In the genomic region with DNA sequence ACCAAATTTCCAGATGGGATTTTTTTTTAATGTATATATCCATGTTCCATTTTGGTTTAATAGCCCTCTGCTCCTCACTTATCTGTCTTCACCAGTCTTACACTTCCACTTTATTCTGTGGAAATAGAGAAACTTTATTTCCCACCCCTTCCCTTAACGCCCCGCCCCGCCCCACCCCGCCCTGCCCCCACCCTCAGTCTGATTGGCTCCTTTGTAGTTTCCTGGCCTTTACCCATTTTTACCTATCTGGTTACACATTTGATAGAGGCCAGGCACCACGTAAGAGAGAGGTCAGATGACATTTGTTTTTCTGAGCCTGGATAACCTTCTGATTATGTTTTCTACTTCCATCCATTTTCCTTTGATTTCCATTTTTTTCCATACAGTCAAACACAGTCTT, we compare ENCODE assay signal across 21 mouse cellular contexts. TPM values are rescaled to one million over a fixed set of nuclear protein-coding genes. Genes with fewer than 3 reads are reported as not detected.
A peak's percentile ranks its signal among the peaks of the same experiment; 100 is the strongest.
DNase-seq lines count a peak whose midpoint lies in the region; ATAC-seq and TF ChIP-seq lines count a peak whose summit lies in the region.
"Had no signal": no experiment of that assay in that cellular context is flagged by ENCODE, and none has a peak within 500 bp of the region (broad histone marks: within the 10 kb centered on the region; RNA-seq: fewer than 3 reads in every experiment).

No protein-coding gene starts in this region.

- DNase-seq in CH12.LX (ENCODE audit: extremely low read depth): no peak
- DNase-seq in c-Kit-positive CD71-positive TER-119-positive erythroid progenitor cells, embryonic 14.5 days (ENCODE audit: low spot score): peak; percentile 23
- no peak for DNase-seq in kidney, postnatal 4 days
- DNase-seq in forebrain, embryonic 11.5 days (ENCODE audit: low spot score): no peak
- DNase-seq in lung, postnatal 14 days: no peak
- DNase-seq in kidney, adult 11 months: no peak
- DNase-seq: cerebellum, adult 11-12 months; cerebellum, adult 9-10 months; cerebellum, postnatal 25 days; gastrocnemius, postnatal 25 days had no signal

- H3K9me3 ChIP-seq in CH12.LX (replicated peaks; ENCODE audit: low read length): no peaks in the 10 kb centered on the region
- no peaks in the 10 kb centered on the region for H3K9me3 ChIP-seq in liver, embryonic 12.5 days (replicated peaks)
- no peaks in the 10 kb centered on the region for H3K9me3 ChIP-seq in liver, embryonic 16.5 days (replicated peaks; ENCODE audit: control insufficient read depth, low read length)
- H3K9me3 ChIP-seq in forebrain, embryonic 11.5 days (ENCODE audit: control insufficient read depth, low read length): no peaks in the 10 kb centered on the region
- H3K9me3 ChIP-seq: embryonic facial prominence, embryonic 10.5 days; heart, embryonic 12.5 days; hindbrain, embryonic 10.5 days had no signal

- 43% methylated on average over 5 of the region's 5 CpGs for WGBS in liver, embryonic 12.5 days (ENCODE audit: insufficient replicate concordance)
- 41% methylated on average over 5 of the region's 5 CpGs for WGBS in liver, embryonic 16.5 days (ENCODE audit: insufficient replicate concordance)
- 90% methylated on average over 5 of the region's 5 CpGs for WGBS in forebrain, embryonic 11.5 days

- no peak overlapping the region for H3K27ac ChIP-seq in CH12.LX (ENCODE audit: insufficient read depth, low read depth)
- H3K27ac ChIP-seq in liver, embryonic 12.5 days: no peak overlapping the region; the same call in 1 of the 2 replicates
- no peak overlapping the region for H3K27ac ChIP-seq in liver, embryonic 16.5 days (ENCODE audit: low read length)
- H3K27ac ChIP-seq in forebrain, embryonic 11.5 days (ENCODE audit: low read depth, low read length): no peak overlapping the region
- H3K27ac ChIP-seq: embryonic facial prominence, embryonic 10.5 days; gastrocnemius, adult 2 months; hindbrain, embryonic 10.5 days; hindbrain, embryonic 14.5 days had no signal

- dilution Hi-C loops in CH12.LX (cut with MboI; ENCODE audit: extremely low pct_ligation_motif_present, extremely low pct_unique_long_range_greater_than_20kb, low sequenced_read_pairs): no loop called here

- no peak overlapping the region; the same call in 1 of the 2 replicates for H3K9ac ChIP-seq in CH12.LX (ENCODE audit: insufficient read depth, low read depth)
- H3K9ac ChIP-seq in liver, embryonic 12.5 days: no peak overlapping the region
- H3K9ac ChIP-seq in liver, embryonic 16.5 days (ENCODE audit: low read depth, low read length): no peak overlapping the region
- no peak overlapping the region for H3K9ac ChIP-seq in forebrain, embryonic 11.5 days (ENCODE audit: low read length)
- H3K9ac ChIP-seq: heart, embryonic 12.5 days; hindbrain, embryonic 14.5 days had no signal

- no peak for TF ChIP-seq CTCF in CH12.LX (conservative IDR thresholded peaks at IDR 0.05 in 1 of 2, IDR thresholded peaks at IDR 0.05 in 1 of 2; ENCODE audit: low read depth in 2 of 2, low read length in 2 of 2)

- no peak for TF ChIP-seq POLR2A in CH12.LX (IDR thresholded peaks at IDR 0.05; ENCODE audit: low read depth, low read length)

- ATAC-seq in liver, embryonic 12.5 days: peak; percentile 74
- ATAC-seq in liver, embryonic 16.5 days (ENCODE audit: low read depth): peak; percentile 41; the same call in 1 of the 2 replicates
- no peak for ATAC-seq in forebrain, embryonic 11.5 days (replicated peaks; ENCODE audit: low FRiP score)
- ATAC-seq: forebrain, embryonic 14.5 days; Patski had no signal

- peak overlapping the region; percentile 72; the same call in 1 of the 2 replicates for H3K4me2 ChIP-seq in CH12.LX (ENCODE audit: insufficient read depth, low read depth, poor library complexity, severe bottlenecking)
- peak overlapping the region; percentile 58 for H3K4me2 ChIP-seq in liver, embryonic 12.5 days
- H3K4me2 ChIP-seq in liver, embryonic 16.5 days (ENCODE audit: low read depth, low read length): peak overlapping the region; percentile 54; the same call in 1 of the 2 replicates
- H3K4me2 ChIP-seq in forebrain, embryonic 11.5 days (ENCODE audit: low read depth, low read length, severe bottlenecking): no peak overlapping the region
- H3K4me2 ChIP-seq: hindbrain, embryonic 14.5 days had no signal

- H3K36me3 ChIP-seq in CH12.LX (replicated peaks in 1 of 2; ENCODE audit: control insufficient read depth in 1 of 2, insufficient read depth in 1 of 2, low read length in 1 of 2): no peaks in the 10 kb centered on the region
- H3K36me3 ChIP-seq in liver, embryonic 12.5 days: no peaks in the 10 kb centered on the region
- H3K36me3 ChIP-seq in liver, embryonic 16.5 days (ENCODE audit: control insufficient read depth, insufficient read depth): no peaks in the 10 kb centered on the region
- H3K36me3 ChIP-seq in forebrain, embryonic 11.5 days (ENCODE audit: control insufficient read depth, insufficient read depth, low read length): no peaks in the 10 kb centered on the region
- H3K36me3 ChIP-seq: embryonic facial prominence, embryonic 10.5 days; heart, embryonic 12.5 days; hindbrain, embryonic 10.5 days had no signal

- in situ Hi-C loops in CH12.LX (cut with MboI; ENCODE audit: low pct_ligation_motif_present, low pct_unique_long_range_greater_than_20kb, low sequenced_read_pairs): no loop called here

- H3K4me1 ChIP-seq in CH12.LX (ENCODE audit: control insufficient read depth in 1 of 2, insufficient read depth in 2 of 2): no peaks in the 10 kb centered on the region; a peak in 1 of 4 replicates
- H3K4me1 ChIP-seq in liver, embryonic 12.5 days: peaks cover 21% of the 10 kb centered on the region
- peaks cover 4% of the 10 kb centered on the region for H3K4me1 ChIP-seq in liver, embryonic 16.5 days (ENCODE audit: control insufficient read depth, low read depth, low read length)
- H3K4me1 ChIP-seq in forebrain, embryonic 11.5 days (replicated peaks; ENCODE audit: control insufficient read depth, insufficient read depth, low read length): no peaks in the 10 kb centered on the region
- H3K4me1 ChIP-seq: embryonic facial prominence, embryonic 10.5 days; heart, embryonic 12.5 days; hindbrain, embryonic 10.5 days had no signal

- H3K4me3 ChIP-seq in CH12.LX (replicated peaks in 1 of 3; ENCODE audit: low read depth in 2 of 3, low read length in 2 of 3, poor library complexity in 1 of 3): no peak overlapping the region
- H3K4me3 ChIP-seq in liver, embryonic 12.5 days: no peak overlapping the region
- H3K4me3 ChIP-seq in liver, embryonic 16.5 days (ENCODE audit: low read depth, low read length): no peak overlapping the region
- no peak overlapping the region for H3K4me3 ChIP-seq in forebrain, embryonic 11.5 days (ENCODE audit: low read depth, low read length)
- H3K4me3 ChIP-seq: embryonic facial prominence, embryonic 10.5 days; heart, embryonic 12.5 days; hindbrain, embryonic 10.5 days had no signal

- no peak for TF ChIP-seq RAD21 in CH12.LX (IDR thresholded peaks at IDR 0.05; ENCODE audit: low read depth, low read length)

- TF ChIP-seq EP300 in CH12.LX (IDR thresholded peaks at IDR 0.05; ENCODE audit: low read length): no peak

- no peaks in the 10 kb centered on the region for H3K79me2 ChIP-seq in CH12.LX (replicated peaks; ENCODE audit: control insufficient read depth, extremely low read depth, insufficient read depth, poor library complexity, severe bottlenecking)

- H3K27me3 ChIP-seq in CH12.LX (replicated peaks): no peaks in the 10 kb centered on the region
- H3K27me3 ChIP-seq in liver, embryonic 12.5 days (replicated peaks): no peaks in the 10 kb centered on the region
- no peaks in the 10 kb centered on the region for H3K27me3 ChIP-seq in liver, embryonic 16.5 days (ENCODE audit: control insufficient read depth, insufficient read depth, low read depth, low read length)
- H3K27me3 ChIP-seq in forebrain, embryonic 11.5 days (ENCODE audit: control insufficient read depth, insufficient read depth, low read length): no peaks in the 10 kb centered on the region
- H3K27me3 ChIP-seq: heart, embryonic 12.5 days; Patski had no signal

TF ChIP-seq in CH12.LX, 34 proteins besides CTCF, POLR2A, EP300 and RAD21:
- TF ChIP-seq MAZ (IDR thresholded peaks at IDR 0.05; ENCODE audit: low read depth, low read length) (no peak), SIN3A (IDR thresholded peaks at IDR 0.05; ENCODE audit: low read length) (0 out of 2 replicates have a peak, but pooled peaks have one; percentile 29), E2F4 (IDR thresholded peaks at IDR 0.05; ENCODE audit: insufficient replicate concordance, low read depth, low read length) (no peak), CHD2 (IDR thresholded peaks at IDR 0.05; ENCODE audit: low read length) (0 out of 2 replicates have a peak, but pooled peaks have one; percentile 21)

RNA-seq across cellular contexts. Expression of a gene that starts 14.0 kb away (rescaled TPM):
- total RNA-seq in CH12.LX (2012; rRNA removed) (1.2 and 2.2 TPM in 2 replicates), CH12.LX (2014; rRNA removed) (5.3 and 5.4 TPM in 2 replicates)
- polyA plus RNA-seq in CH12.LX (2012; ENCODE audit: insufficient read length, low read depth): 1.3 and 2.5 TPM in 2 replicates
- polyA plus RNA-seq in liver, embryonic 12.5 days (2016; fragmentation: Nextera tagmentation; extraction: Ambion mirVana): 3.5 and 3.9 TPM in 2 replicates
- polyA plus RNA-seq in liver, embryonic 16.5 days (2015; fragmentation: Nextera tagmentation; extraction: Ambion mirVana): 3.6 and 3.8 TPM in 2 replicates
- polyA plus RNA-seq in forebrain, embryonic 11.5 days (2014; fragmentation: Nextera tagmentation; extraction: Ambion mirVana): 0.29 and 0.55 TPM in 2 replicates

RNA-seq across cellular contexts. Expression of a gene that starts 32.0 kb away (rescaled TPM):
- 0.59 and 1.1 TPM in 2 replicates for total RNA-seq in CH12.LX (2012; rRNA removed)
- total RNA-seq in CH12.LX (2014; rRNA removed): 0.89 and 1.2 TPM in 2 replicates
- 0.57 and 0.76 TPM in 2 replicates for polyA plus RNA-seq in CH12.LX (2012; ENCODE audit: insufficient read length, low read depth)
- polyA plus RNA-seq in liver, embryonic 12.5 days (2016; fragmentation: Nextera tagmentation; extraction: Ambion mirVana): 0.39 and 0.43 TPM in 2 replicates
- 0.30 and 0.35 TPM in 2 replicates for polyA plus RNA-seq in liver, embryonic 16.5 days (2015; fragmentation: Nextera tagmentation; extraction: Ambion mirVana)
- 0.32 TPM in 1 of 2 replicates, not detected in the other for polyA plus RNA-seq in forebrain, embryonic 11.5 days (2014; fragmentation: Nextera tagmentation; extraction: Ambion mirVana)
- total RNA-seq: adrenal gland, postnatal 14 days; gastrocnemius, adult 2 months; gastrocnemius, postnatal 25 days; heart, postnatal 25 days had no signal
- polyA plus RNA-seq: embryonic facial prominence, embryonic 10.5 days; forebrain, embryonic 14.5 days; heart, embryonic 12.5 days; hindbrain, embryonic 10.5 days; hindbrain, embryonic 14.5 days; Patski had no signal

RNA-seq across cellular contexts. Expression of a gene that starts 33.3 kb away (rescaled TPM):
- total RNA-seq in CH12.LX (2012; rRNA removed) (19.6 and 20.9 TPM in 2 replicates), CH12.LX (2014; rRNA removed) (38.8 and 44.1 TPM in 2 replicates)
- polyA plus RNA-seq in CH12.LX (2012; ENCODE audit: insufficient read length, low read depth): 24.2 and 28.1 TPM in 2 replicates
- 23.3 and 23.8 TPM in 2 replicates for polyA plus RNA-seq in liver, embryonic 12.5 days (2016; fragmentation: Nextera tagmentation; extraction: Ambion mirVana)
- 15.3 and 16.4 TPM in 2 replicates for polyA plus RNA-seq in liver, embryonic 16.5 days (2015; fragmentation: Nextera tagmentation; extraction: Ambion mirVana)
- 29.6 and 34.2 TPM in 2 replicates for polyA plus RNA-seq in forebrain, embryonic 11.5 days (2014; fragmentation: Nextera tagmentation; extraction: Ambion mirVana)

RNA-seq across cellular contexts. Expression of a gene that starts 55.4 kb away (rescaled TPM):
- total RNA-seq in CH12.LX (2012; rRNA removed) (14.0 and 17.5 TPM in 2 replicates), CH12.LX (2014; rRNA removed) (35.4 and 42.2 TPM in 2 replicates)
- polyA plus RNA-seq in CH12.LX (2012; ENCODE audit: insufficient read length, low read depth): 34.2 and 34.5 TPM in 2 replicates
- 6.5 and 7.3 TPM in 2 replicates for polyA plus RNA-seq in liver, embryonic 12.5 days (2016; fragmentation: Nextera tagmentation; extraction: Ambion mirVana)
- polyA plus RNA-seq in liver, embryonic 16.5 days (2015; fragmentation: Nextera tagmentation; extraction: Ambion mirVana): 2.0 and 2.5 TPM in 2 replicates
- polyA plus RNA-seq in forebrain, embryonic 11.5 days (2014; fragmentation: Nextera tagmentation; extraction: Ambion mirVana): 11.9 and 13.2 TPM in 2 replicates
